Mouse (Mus musculus): ENCODE measurements around the gene 9030612E09Rik.
A peak's percentile ranks its signal among the peaks of the same experiment; 100 is the strongest.

9030612E09Rik gene

GRCm38 (mm10) chr10:43174326-43175155 lies at the start of gene 9030612E09Rik, which contains the start of gene Sobp:
Gene 9030612E09Rik, plus strand, starts transcription at chr10:43174704.
Gene Sobp, minus strand, starts transcription at chr10:43174530.
- DNase-seq (ENCODE audit: low spot score) = peak; percentile 63

DNA sequence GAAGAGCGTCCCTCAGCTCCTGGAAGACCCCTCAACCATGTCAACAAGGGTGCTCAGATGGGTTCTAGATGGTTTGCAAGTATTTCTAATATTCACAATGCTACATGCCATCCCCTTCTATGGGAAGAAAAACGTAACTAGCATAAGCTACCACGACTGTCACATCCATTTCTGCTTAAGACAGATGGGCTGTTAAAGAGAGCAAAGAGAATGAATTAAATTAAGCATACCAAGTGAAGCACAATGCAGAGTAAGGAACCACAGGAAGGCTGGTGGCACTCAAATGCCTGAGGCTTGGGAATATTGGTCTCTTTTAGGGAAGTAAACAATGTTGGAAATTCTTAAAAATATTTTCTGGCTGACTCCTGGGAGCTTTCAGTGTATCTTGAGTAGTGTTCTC lies 45.8 kb upstream of the 9030612E09Rik start:
- DNase-seq (ENCODE audit: low spot score) = no peak

GRCm38 (mm10) chr10:43134027-43134426 lies 40.5 kb upstream of the 9030612E09Rik start:
- no peak for DNase-seq (ENCODE audit: low spot score)

DNA sequence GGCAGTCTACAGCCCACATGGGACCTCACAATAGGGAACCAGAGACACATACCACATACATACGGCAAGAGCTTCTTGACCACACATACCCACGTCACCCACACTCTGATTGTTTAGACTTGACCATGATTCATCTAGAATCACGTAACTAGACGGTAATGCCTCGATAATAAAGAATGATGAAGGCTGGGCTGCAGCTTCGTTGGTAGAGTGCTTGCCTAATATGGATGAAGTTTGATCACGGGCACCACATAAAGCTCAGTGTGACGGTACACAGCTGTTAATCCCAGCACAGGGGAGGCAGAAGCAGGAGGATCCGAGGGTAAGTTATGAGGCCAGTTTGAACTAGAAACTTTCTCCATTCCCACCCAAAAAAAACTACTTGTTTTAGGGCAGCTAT lies 31.3 kb upstream of the 9030612E09Rik start:
- DNase-seq (ENCODE audit: low spot score) = no peak

- DNase-seq (ENCODE audit: low spot score) = no peak
These were observed 26.0 kb upstream of the 9030612E09Rik start for GRCm38 (mm10) chr10:43148456-43148855.

- no peak for DNase-seq (ENCODE audit: low spot score)
These were observed 21.9 kb upstream of the 9030612E09Rik start for GRCm38 (mm10) chr10:43152643-43153042.

GRCm38 (mm10) chr10:43155046-43155560 lies 19.4 kb upstream of the 9030612E09Rik start:
- DNase-seq (ENCODE audit: low spot score) = peak; percentile 87

DNA sequence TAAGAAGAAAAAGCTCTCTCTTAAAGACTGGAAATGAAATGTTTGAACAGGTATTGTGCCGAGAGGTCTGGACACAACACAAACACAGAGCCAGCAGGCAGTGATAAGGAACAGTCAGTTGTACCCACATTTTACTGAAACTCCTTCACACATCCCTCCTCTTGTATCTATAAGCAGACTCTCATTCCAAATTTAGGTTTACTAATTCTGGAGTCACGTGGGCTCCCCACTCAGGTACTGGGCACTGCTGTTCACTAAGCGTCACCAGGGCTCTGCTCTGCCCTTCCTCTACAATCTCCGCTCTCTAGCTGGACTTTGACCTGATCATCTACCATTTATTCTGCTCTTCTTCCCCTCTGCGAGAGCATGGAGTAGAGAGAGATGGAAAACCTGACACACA lies 15.6 kb upstream of the 9030612E09Rik start:
- no peak for DNase-seq (ENCODE audit: low spot score)

DNA sequence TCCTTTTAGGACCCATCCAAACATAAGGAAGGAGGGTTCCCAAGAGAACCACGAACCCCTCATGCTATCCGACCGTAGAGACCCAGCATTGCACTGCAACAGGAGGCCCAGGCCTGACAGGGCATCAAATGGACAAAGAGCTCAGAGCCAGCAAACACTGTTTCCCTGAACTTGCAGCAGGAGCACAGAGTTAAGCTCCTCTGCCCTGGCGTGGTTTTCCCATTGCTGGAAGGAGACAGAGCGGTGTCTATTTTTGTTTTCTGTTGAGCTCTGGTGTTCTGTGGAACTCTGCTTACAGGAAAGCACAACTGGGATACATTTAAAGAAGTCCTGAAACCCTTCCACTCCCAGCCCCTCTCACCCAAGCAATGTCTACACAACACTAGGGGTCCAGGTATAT lies 15.2 kb upstream of the 9030612E09Rik start:
- DNase-seq (ENCODE audit: low spot score) = no peak

DNA sequence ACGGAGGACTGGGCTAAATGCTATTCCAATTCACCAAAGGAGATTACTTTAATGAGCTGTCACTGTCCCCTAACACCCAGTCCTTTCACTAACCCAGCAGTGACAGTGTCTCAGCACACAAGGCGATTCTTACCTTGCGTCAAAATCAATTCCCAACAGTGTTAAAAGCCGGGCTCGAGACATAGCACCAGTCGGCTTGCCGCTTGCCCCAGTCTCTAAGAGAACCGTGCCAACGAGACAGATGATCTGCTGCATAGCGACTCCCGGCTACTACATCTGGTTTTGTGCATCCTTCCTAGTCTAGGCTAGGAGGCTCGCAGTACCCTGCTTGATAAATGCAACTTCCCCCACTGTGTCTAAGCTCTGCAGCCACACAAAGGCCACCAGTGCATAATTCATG lies 12.2 kb upstream of the 9030612E09Rik start:
- DNase-seq (ENCODE audit: low spot score) = no peak

DNA sequence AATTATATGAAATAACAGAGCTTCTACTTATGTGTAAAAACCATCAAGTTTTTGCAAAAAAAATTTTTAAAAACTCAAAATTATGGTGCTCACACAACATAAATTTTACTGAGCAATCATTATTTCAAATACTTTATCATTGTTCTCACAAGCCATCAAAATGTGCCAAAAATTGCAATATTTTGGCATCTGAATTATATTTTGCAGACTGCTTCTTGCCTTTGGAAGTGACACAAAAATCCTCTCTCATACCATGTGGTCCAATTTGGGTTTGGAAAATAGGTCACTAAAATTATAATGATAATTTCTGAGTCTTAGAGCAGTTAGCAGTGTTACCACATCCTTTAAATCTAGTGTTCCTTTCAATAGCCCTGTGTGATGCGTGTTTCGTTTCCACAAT lies 10.1 kb upstream of the 9030612E09Rik start:
- no peak for DNase-seq (ENCODE audit: low spot score)

DNA sequence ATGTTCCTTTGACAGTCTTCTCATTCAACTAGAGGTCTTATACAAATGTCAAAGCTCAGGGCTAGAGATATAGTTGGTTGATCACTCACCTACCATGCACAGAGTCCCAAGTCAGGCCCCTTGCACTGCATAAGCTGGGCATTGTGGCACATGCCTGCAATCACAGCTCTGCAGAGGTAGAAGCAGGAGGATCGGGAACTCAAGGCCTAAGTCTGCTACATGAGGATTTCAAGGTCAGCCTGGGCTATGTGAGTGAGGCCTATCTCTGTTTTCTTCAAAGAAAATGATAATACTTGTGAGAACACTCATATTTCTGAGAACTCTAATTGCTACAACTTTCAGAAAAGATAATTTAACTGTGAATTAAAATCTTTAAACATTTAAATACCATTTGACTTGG lies 8.4 kb upstream of the 9030612E09Rik start:
- peak; percentile 57 for DNase-seq (ENCODE audit: low spot score)

DNA sequence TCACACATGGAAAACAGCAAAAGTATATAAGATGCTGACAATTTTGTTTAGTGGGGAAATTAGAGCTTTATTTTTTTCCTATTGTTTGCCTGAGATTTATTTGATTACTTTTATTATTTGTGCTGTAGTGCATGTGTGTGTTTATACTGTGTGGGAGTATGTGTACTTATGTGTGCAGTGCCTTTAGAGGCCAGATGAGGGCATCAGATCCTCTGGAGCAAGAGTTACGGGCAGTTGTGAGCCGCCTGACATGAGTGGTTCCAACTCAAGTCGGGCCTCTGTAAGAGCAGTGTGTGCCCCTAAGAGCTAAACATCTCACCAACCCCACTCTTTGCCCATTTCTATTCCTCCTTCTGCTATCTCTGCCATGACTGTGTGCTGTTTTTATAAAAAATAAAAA lies 7.7 kb upstream of the 9030612E09Rik start:
- no peak for DNase-seq (ENCODE audit: low spot score)

GRCm38 (mm10) chr10:43168847-43169246 lies 5.7 kb upstream of the 9030612E09Rik start:
- no peak for DNase-seq (ENCODE audit: low spot score)

DNA sequence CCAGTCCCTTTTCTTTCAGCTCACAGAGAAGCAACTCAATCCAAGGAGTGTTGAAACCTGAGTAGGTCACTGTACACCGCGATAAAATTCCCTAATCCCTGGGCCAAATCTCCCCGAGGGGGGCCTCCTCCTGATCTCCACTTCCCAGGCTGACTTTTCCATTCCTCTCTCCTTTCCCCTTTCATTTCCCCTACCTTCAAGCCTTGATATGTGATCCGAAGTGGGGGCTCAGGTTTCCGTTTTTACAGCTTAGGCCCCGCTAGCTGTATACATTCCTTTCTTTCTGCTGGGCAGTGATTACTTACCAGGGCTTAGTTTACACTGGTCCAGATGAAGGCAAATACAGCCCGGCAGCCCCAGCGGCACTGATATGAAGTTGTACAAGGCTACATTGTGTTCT lies 3.4 kb upstream of the 9030612E09Rik start:
- DNase-seq (ENCODE audit: low spot score) = no peak

GRCm38 (mm10) chr10:43172066-43172465 lies 2.4 kb upstream of the 9030612E09Rik start:
- no peak for DNase-seq (ENCODE audit: low spot score)

GRCm38 (mm10) chr10:43172554-43172953 lies 1.9 kb upstream of the 9030612E09Rik start:
- no peak for DNase-seq (ENCODE audit: low spot score)

DNA sequence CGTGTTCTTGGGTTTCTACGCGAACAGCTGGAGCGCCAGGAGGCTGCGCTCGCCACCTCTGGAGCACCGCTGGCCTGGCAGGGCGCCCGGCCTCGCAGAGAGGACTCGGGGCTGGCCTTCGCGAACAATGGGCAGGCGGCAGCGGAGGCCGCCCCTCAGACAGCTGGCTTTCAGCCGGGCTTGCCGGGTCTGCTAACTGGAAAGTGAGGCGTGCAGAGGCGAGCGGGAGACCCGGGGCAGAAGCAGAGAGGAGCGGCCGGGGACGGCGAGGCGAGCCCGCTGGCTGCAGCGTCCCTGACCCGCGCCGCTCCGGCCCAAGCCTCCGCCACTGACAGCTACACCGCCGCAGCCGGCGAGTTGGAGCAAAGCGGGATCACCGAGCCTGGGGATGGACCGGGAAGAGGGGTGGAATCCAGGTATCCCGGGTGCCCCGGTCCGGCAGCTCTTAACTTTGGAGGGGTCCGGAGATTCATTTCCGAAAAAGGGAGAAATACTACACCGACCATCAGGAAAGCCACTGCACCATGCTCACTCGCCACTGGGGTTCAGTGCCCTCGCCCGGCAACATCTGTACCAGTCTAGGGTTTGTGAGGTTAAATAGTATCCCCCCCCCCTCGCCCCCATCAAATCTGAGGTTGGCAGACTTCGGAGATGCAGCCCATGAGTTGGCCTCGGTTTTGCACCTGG lies 1.2 kb upstream of the 9030612E09Rik start:
- DNase-seq (ENCODE audit: low spot score) = peak; percentile 55

DNA sequence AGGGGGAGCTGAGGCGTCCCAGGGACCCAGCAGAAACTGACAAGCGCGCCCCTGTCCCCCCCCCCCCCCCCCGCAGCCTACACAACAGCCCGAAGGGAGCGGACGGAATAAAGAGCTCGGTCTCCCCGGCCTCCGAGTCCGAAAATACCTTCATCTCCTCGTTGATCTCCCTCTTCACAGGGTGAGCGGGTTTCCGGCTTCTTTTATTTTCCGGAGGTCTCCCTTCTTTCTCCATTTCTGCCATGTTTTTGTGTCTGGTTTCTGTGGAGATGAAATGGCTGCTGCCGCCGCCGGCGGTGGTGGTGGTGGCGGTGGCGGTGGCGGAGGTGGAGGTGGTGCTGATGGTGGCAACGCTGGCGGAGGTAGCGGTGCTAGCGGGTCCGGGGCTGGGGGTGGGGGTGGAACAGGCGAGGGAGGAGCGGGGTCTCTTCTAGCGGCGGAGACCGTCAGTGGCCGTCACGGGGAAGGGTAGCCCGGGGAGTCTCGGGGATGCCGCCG lies 627 bp upstream of the 9030612E09Rik start:
- no peak for DNase-seq (ENCODE audit: low spot score)

GRCm38 (mm10) chr10:43175156-43175601 lies 675 bp downstream of the 9030612E09Rik start:
- peak; percentile 10 for DNase-seq (ENCODE audit: low spot score)

DNA sequence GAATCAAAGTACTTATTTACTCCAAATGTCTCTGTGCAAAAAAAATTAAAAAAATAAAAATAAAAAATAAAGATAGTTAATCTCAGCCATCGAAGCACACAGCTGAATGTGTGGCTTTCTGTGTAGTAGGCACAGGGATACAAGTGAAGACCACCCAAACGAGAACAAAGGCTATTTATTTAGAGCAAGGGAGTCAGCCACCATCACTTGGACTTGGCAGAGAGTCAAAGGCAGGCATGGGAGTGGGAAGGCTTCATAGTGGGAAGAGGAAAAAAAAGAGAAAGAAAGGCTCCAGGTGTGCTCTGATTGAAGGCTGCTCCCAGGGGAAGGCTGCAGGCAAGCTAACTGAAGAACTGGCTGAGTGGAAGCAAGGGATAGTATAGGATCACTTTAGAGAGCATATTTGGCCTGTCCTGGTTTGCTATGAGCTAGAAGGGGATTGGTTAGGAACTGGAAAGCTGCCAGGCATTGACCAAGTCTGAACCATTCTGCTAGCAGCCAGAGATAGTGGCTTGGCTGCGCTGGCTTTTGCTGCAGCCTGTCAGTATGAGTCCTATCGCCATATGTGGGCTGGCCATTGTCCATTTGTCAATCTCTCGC lies 5.9 kb downstream of the 9030612E09Rik start:
- DNase-seq (ENCODE audit: low spot score) = no peak

GRCm38 (mm10) chr10:43200206-43200605 lies 25.7 kb downstream of the 9030612E09Rik start:
- DNase-seq (ENCODE audit: low spot score) = no peak

All from ovary, adult 18-20 months (tissue).